In the genomic region with DNA sequence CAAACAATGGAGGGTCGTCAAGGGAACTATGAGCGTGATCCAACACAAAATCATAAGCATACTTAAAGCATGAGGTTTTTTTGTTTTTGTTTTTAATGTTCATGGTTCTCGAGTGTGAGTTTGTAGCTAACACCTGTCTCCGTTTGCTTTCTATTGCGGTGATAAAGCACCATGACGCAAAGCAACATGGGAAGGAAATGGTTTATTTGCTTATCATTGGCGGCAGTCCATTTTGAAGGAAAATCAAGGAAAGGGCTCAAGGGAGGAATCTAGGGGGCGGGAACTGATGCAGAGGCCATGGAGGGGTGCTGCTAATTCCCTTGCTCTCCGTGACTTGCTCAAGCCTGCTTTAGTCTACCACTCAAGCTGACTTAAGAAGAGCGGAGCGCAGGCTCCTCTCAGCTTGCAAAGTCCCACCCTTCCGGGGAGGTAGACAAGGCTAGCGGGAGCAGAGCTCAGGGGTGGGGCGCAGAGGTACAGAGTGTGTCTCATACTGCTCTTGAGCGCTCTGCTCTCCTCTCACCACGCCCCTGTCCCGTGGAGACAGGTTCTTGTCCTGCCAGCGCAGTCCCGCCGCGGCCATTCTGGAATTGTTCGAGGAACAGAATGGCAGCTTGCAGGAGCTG, we compare ENCODE assay signal across 8 mouse cellular contexts. TPM values are rescaled to one million over a fixed set of nuclear protein-coding genes. Genes with fewer than 3 reads are reported as not detected.
DNase-seq lines count a peak whose midpoint lies in the region; ATAC-seq and TF ChIP-seq lines count a peak whose summit lies in the region.

No protein-coding gene starts in this region.

- H3K36me3 ChIP-seq in kidney, embryonic 14.5 days (ENCODE audit: control insufficient read depth, insufficient read depth, low read length) = no peaks in the 10 kb centered on the region
- H3K36me3 ChIP-seq in limb, embryonic 14.5 days (ENCODE audit: control insufficient read depth, insufficient read depth, low read length) = no peaks in the 10 kb centered on the region
- no peaks in the 10 kb centered on the region for H3K36me3 ChIP-seq in neural tube, embryonic 12.5 days

- 0 out of 2 replicates have a peak, but pooled peaks have one; percentile 3 for ATAC-seq in kidney, embryonic 14.5 days (ENCODE audit: low FRiP score, low TSS enrichment)
- peak; percentile 74 for ATAC-seq in erythroid progenitor cell, adult 5-6 weeks (replicated peaks; ENCODE audit: low FRiP score, poor library complexity, severe bottlenecking)
- ATAC-seq in limb, embryonic 14.5 days (ENCODE audit: low FRiP score, low read depth) = no peak
- ATAC-seq in neural tube, embryonic 12.5 days (ENCODE audit: low FRiP score, low read depth) = 0 out of 2 replicates have a peak, but pooled peaks have one; percentile 7
- ATAC-seq in monocyte, adult 5-6 weeks (replicated peaks; ENCODE audit: insufficient number of reproducible peaks, low FRiP score, low TSS enrichment, poor library complexity, severe bottlenecking) = no peak

- H3K9ac ChIP-seq in kidney, embryonic 14.5 days (ENCODE audit: low read depth, low read length) = 0 out of 2 replicates have a peak overlapping the region, but pooled peaks have one; percentile 1
- H3K9ac ChIP-seq in limb, embryonic 14.5 days (ENCODE audit: low read depth, low read length, severe bottlenecking) = no peak overlapping the region
- no peak overlapping the region for H3K9ac ChIP-seq in neural tube, embryonic 12.5 days

- H3K27me3 ChIP-seq in kidney, embryonic 14.5 days (ENCODE audit: control insufficient read depth, insufficient read depth, low read length) = no peaks in the 10 kb centered on the region
- H3K27me3 ChIP-seq in limb, embryonic 14.5 days (ENCODE audit: control insufficient read depth, insufficient read depth, low read length) = no peaks in the 10 kb centered on the region
- peaks cover 4% of the 10 kb centered on the region; the same call in 1 of the 2 replicates for H3K27me3 ChIP-seq in neural tube, embryonic 12.5 days (replicated peaks)

- DNase-seq in kidney, adult 9 months = no peak
- no peak for DNase-seq in limb, embryonic 14.5 days (ENCODE audit: low spot score)
- no peak for DNase-seq in left cerebral cortex, postnatal 25 days (ENCODE audit: low spot score in 2 of 2)
- DNase-seq in layer of hippocampus, adult 9-11 months = no peak

- 35% methylated on average over 22 of the region's 22 CpGs for WGBS in kidney, embryonic 14.5 days
- WGBS in limb, embryonic 14.5 days = 35% methylated on average over 22 of the region's 22 CpGs
- WGBS in neural tube, embryonic 12.5 days = 43% methylated on average over 22 of the region's 22 CpGs

- TF ChIP-seq POLR2A in limb, embryonic 14.5 days (IDR thresholded peaks at IDR 0.05; ENCODE audit: borderline replicate concordance, extremely low read depth, insufficient read depth, insufficient read length) = no peak

- H3K9me3 ChIP-seq in kidney, embryonic 14.5 days (ENCODE audit: control insufficient read depth, low read length) = no peaks in the 10 kb centered on the region
- no peaks in the 10 kb centered on the region for H3K9me3 ChIP-seq in limb, embryonic 14.5 days (ENCODE audit: control insufficient read depth, low read length)
- H3K9me3 ChIP-seq in neural tube, embryonic 12.5 days = no peaks in the 10 kb centered on the region

- no peak overlapping the region for H3K4me3 ChIP-seq in kidney, embryonic 14.5 days (ENCODE audit: low read length)
- no peak overlapping the region for H3K4me3 ChIP-seq in limb, embryonic 14.5 days (replicated peaks; ENCODE audit: low read length)
- no peak overlapping the region for H3K4me3 ChIP-seq in neural tube, embryonic 12.5 days

- 0 out of 2 replicates have a peak, but pooled peaks cover 5% of the 10 kb centered on the region for H3K4me1 ChIP-seq in kidney, embryonic 14.5 days (ENCODE audit: control insufficient read depth, insufficient read depth, low read length)
- H3K4me1 ChIP-seq in limb, embryonic 14.5 days (ENCODE audit: control insufficient read depth, insufficient read depth, low read length) = peaks cover 12% of the 10 kb centered on the region
- no peaks in the 10 kb centered on the region for H3K4me1 ChIP-seq in neural tube, embryonic 12.5 days

- intact Hi-C loops in left cerebral cortex, postnatal 25 days (cut with DNase I) = loop anchor here (1.0 to 5.0 kb wide), 4 partner anchors 135 to 935 kb away; a partner anchor contains a TSS

- no peak overlapping the region for H3K27ac ChIP-seq in kidney, embryonic 14.5 days (ENCODE audit: low read depth, low read length)
- H3K27ac ChIP-seq in limb, embryonic 14.5 days (replicated peaks; ENCODE audit: low read depth, low read length) = no peak overlapping the region
- no peak overlapping the region for H3K27ac ChIP-seq in neural tube, embryonic 12.5 days

- peak overlapping the region; percentile 26 for H3K4me2 ChIP-seq in kidney, embryonic 14.5 days (replicated peaks; ENCODE audit: low read depth, low read length)
- peak overlapping the region; percentile 16; the same call in 1 of the 2 replicates for H3K4me2 ChIP-seq in limb, embryonic 14.5 days (replicated peaks; ENCODE audit: low read depth, low read length, severe bottlenecking)
- peak overlapping the region; percentile 43 for H3K4me2 ChIP-seq in neural tube, embryonic 12.5 days (replicated peaks)

RNA-seq across cellular contexts. Expression of a gene that starts 12.2 kb away (rescaled TPM):
- polyA plus RNA-seq in kidney, embryonic 14.5 days (2014; fragmentation: Nextera tagmentation; extraction: Ambion mirVana) = 3.5 and 4.7 TPM in 2 replicates
- total RNA-seq in erythroid progenitor cell, adult 5-6 weeks (2015; ENCODE audit: low replicate concordance) = 13.4 and 20.5 TPM in 2 replicates
- total RNA-seq in erythroid progenitor cell, adult 5-6 weeks (2017; ENCODE audit: low replicate concordance) = 13.2 and 24.1 TPM in 2 replicates
- polyA plus RNA-seq in limb, embryonic 14.5 days (2012; rRNA removed) = 0.15 and 0.41 TPM in 2 replicates
- 0.18 TPM in 2 replicates for polyA plus RNA-seq in limb, embryonic 14.5 days (2014; fragmentation: Nextera tagmentation; extraction: Ambion mirVana)
- 0.15 TPM in 1 of 2 replicates, not detected in the other for polyA plus RNA-seq in neural tube, embryonic 12.5 days (2016; fragmentation: Nextera tagmentation; extraction: Ambion mirVana)
- 0.95 to 2.9 TPM (median 2.3 TPM) in 3 replicates for total RNA-seq in monocyte, adult 5-6 weeks (2017)
- under 1 TPM; 0.11 to 0.27 TPM for total RNA-seq in left cerebral cortex, postnatal 25 days (2021)

RNA-seq across cellular contexts. Expression of a gene that starts 15.6 kb away (rescaled TPM):
- polyA plus RNA-seq in kidney, embryonic 14.5 days (2014; fragmentation: Nextera tagmentation; extraction: Ambion mirVana) = 1.9 TPM in 2 replicates
- 464 and 482 TPM in 2 replicates for total RNA-seq in erythroid progenitor cell, adult 5-6 weeks (2015; ENCODE audit: low replicate concordance)
- total RNA-seq in erythroid progenitor cell, adult 5-6 weeks (2017; ENCODE audit: low replicate concordance) = 322 and 537 TPM in 2 replicates
- polyA plus RNA-seq in limb, embryonic 14.5 days (2012; rRNA removed) = 1.6 and 2.0 TPM in 2 replicates
- 1.7 TPM in 2 replicates for polyA plus RNA-seq in limb, embryonic 14.5 days (2014; fragmentation: Nextera tagmentation; extraction: Ambion mirVana)
- polyA plus RNA-seq in neural tube, embryonic 12.5 days (2016; fragmentation: Nextera tagmentation; extraction: Ambion mirVana) = 1.0 and 1.5 TPM in 2 replicates
- total RNA-seq in monocyte, adult 5-6 weeks (2017) = 5.9 TPM in 1 of 3 replicates, not detected in the others
- not detected for total RNA-seq in left cerebral cortex, postnatal 25 days (2021)

RNA-seq across cellular contexts. Expression of a gene that starts 34.2 kb away (rescaled TPM):
- polyA plus RNA-seq in kidney, embryonic 14.5 days (2014; fragmentation: Nextera tagmentation; extraction: Ambion mirVana) = 0.69 and 0.89 TPM in 2 replicates
- not detected in 2 replicates for total RNA-seq in erythroid progenitor cell, adult 5-6 weeks (2015; ENCODE audit: low replicate concordance)
- total RNA-seq in erythroid progenitor cell, adult 5-6 weeks (2017; ENCODE audit: low replicate concordance) = not detected in 2 replicates
- polyA plus RNA-seq in limb, embryonic 14.5 days (2012; rRNA removed) = 21.7 and 25.0 TPM in 2 replicates
- 28.7 and 42.5 TPM in 2 replicates for polyA plus RNA-seq in limb, embryonic 14.5 days (2014; fragmentation: Nextera tagmentation; extraction: Ambion mirVana)
- polyA plus RNA-seq in neural tube, embryonic 12.5 days (2016; fragmentation: Nextera tagmentation; extraction: Ambion mirVana) = 2.4 and 4.4 TPM in 2 replicates
- 0.39 TPM in 1 of 3 replicates, not detected in the others for total RNA-seq in monocyte, adult 5-6 weeks (2017)
- total RNA-seq in left cerebral cortex, postnatal 25 days (2021) = not detected

RNA-seq across cellular contexts. Expression of a gene that starts 57.1 kb away (rescaled TPM):
- polyA plus RNA-seq in kidney, embryonic 14.5 days (2014; fragmentation: Nextera tagmentation; extraction: Ambion mirVana) = 82.5 and 101 TPM in 2 replicates
- 42.9 and 62.9 TPM in 2 replicates for total RNA-seq in erythroid progenitor cell, adult 5-6 weeks (2015; ENCODE audit: low replicate concordance)
- total RNA-seq in erythroid progenitor cell, adult 5-6 weeks (2017; ENCODE audit: low replicate concordance) = 81.9 and 87.0 TPM in 2 replicates
- polyA plus RNA-seq in limb, embryonic 14.5 days (2012; rRNA removed) = 22.1 and 28.5 TPM in 2 replicates
- polyA plus RNA-seq in limb, embryonic 14.5 days (2014; fragmentation: Nextera tagmentation; extraction: Ambion mirVana) = 46.8 and 46.9 TPM in 2 replicates
- 58.7 and 62.6 TPM in 2 replicates for polyA plus RNA-seq in neural tube, embryonic 12.5 days (2016; fragmentation: Nextera tagmentation; extraction: Ambion mirVana)
- total RNA-seq in monocyte, adult 5-6 weeks (2017) = 106 to 120 TPM (median 118 TPM) in 3 replicates
- 1 to 10 TPM; 7.8 to 9.5 TPM for total RNA-seq in left cerebral cortex, postnatal 25 days (2021)

RNA-seq across cellular contexts. Expression of a gene that starts 57.2 kb away (rescaled TPM):
- 16.4 and 26.7 TPM in 2 replicates for polyA plus RNA-seq in kidney, embryonic 14.5 days (2014; fragmentation: Nextera tagmentation; extraction: Ambion mirVana)
- 133 and 142 TPM in 2 replicates for total RNA-seq in erythroid progenitor cell, adult 5-6 weeks (2015; ENCODE audit: low replicate concordance)
- total RNA-seq in erythroid progenitor cell, adult 5-6 weeks (2017; ENCODE audit: low replicate concordance) = 69.3 and 110 TPM in 2 replicates
- 95.0 and 123 TPM in 2 replicates for polyA plus RNA-seq in limb, embryonic 14.5 days (2012; rRNA removed)
- polyA plus RNA-seq in limb, embryonic 14.5 days (2014; fragmentation: Nextera tagmentation; extraction: Ambion mirVana) = 19.2 and 22.2 TPM in 2 replicates
- polyA plus RNA-seq in neural tube, embryonic 12.5 days (2016; fragmentation: Nextera tagmentation; extraction: Ambion mirVana) = 16.3 and 17.4 TPM in 2 replicates
- total RNA-seq in monocyte, adult 5-6 weeks (2017) = 23.0 to 41.0 TPM (median 25.3 TPM) in 3 replicates
- 10 to 100 TPM; 27.5 to 31.8 TPM for total RNA-seq in left cerebral cortex, postnatal 25 days (2021)

Comparison
In these comparisons a context has a peak if more than half of its experiments do, and no peak if none do; other contexts are left out.
1. ATAC-seq: peak in kidney, embryonic 14.5 days (single experiment), erythroid progenitor cell, adult 5-6 weeks (single experiment) and neural tube, embryonic 12.5 days (single experiment); none in limb, embryonic 14.5 days (single experiment) and monocyte, adult 5-6 weeks (single experiment).
2. RNA of a gene that starts 15.6 kb away (total RNA-seq): 322 to 537 TPM in erythroid progenitor cell, adult 5-6 weeks; 5.9 TPM in monocyte, adult 5-6 weeks and not detected in left cerebral cortex, postnatal 25 days; every median in the first group is over 10 times any median in the second.
3. Peak in every context shown above with its lines, with median percentiles within 50 percentile points of each other: H3K4me2 ChIP-seq.